Mouse (Mus musculus): ENCODE measurements around the gene Pgp.

Pgp gene

GRCm38 (mm10) chr17:24461580-24461979, 8.6 kb upstream of the Pgp start:
- DNase-seq (ENCODE audit: low spot score): no peak

DNA sequence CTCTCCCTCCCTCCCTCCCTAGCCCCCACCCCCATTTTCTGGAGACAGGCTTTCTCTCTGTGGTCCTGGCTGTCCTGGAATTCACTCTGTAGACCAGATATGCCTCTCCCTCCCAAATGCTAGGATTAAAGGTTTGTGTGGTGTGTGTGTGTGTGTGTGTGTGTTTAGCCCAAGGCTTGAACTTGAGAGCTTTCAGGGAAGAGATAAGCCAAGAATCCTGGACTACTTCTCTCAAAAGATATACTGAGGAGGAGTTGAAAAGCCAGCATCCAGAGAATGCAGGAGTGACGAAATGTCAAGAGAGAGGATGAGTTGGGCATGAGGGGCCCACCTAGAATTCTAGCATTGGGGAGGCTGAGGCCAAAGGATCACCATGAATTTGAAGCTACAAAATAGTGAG, 7.3 kb upstream of the Pgp start:
- DNase-seq (ENCODE audit: low spot score): no peak

DNA sequence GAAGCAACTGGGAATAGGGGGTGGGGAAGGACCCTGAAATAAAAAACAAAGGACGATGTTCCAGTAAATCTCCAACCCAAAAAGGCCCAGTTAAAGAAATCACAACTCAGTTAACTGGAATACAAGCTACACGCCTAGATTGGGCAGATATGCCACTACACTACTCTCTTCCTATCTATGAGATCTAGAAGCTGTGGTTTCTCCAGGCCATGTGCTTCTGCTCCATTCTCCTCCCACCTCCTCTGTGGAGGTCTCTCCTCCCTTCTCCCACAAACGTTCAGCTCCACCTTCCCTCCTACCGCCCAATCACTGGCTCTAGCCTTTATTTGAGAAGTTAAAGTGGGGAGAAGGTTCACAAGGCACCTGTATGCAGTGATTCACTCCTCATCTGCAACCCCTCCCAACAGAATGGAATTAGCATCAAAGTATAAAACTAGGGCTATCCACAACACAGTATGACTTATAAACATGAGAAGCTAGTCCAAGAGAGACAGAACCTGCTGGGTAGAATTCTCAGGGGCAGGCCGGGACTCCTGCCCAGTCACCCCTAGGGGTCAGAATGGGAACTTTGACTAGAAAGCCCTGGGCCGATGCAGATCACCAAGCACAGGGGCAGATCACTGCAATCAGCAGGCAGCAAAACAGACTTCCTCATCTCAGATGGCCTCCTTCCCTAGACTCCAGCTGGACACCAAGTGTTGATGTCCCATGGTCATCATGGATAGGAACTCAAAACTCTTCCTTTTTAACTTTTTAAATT, 6.6 kb upstream of the Pgp start:
- no peak for DNase-seq (ENCODE audit: low spot score)

- no peak for DNase-seq (ENCODE audit: low spot score)
Observed at GRCm38 (mm10) chr17:24468636-24469246, 1.5 kb upstream of the Pgp start.

DNA sequence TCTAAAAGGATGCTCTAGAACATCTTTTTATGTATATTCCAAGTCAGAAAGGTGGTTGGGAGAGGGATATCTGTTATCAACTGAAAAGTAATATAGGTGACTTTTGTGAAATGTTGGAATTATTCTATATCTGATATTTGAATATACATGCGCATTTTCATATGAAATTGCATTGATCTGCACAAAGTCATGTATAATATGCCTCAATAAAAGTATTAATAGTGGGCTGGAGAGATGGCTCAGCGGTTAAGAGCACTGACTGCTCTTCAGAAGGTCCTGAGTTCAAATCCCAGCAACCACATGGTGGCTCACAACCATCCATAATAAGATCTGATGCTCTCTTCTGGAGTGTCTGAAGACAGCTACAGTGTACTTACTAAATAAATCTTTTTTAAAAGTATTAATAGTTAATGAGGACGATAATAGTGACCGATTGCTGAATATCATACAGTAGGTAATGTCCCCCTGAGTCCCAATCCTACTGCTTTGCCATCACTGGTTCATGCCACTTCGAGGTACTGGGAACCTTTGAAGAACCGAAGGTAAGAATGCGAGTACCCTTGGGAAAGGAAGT, 769 bp upstream of the Pgp start:
- no peak for DNase-seq (ENCODE audit: low spot score)

GRCm38 (mm10) chr17:24470701-24471527, 722 bp downstream of the Pgp start:
- no peak for DNase-seq (ENCODE audit: low spot score)

- DNase-seq (ENCODE audit: low spot score): peak; percentile 74
Observed at GRCm38 (mm10) chr17:24472512-24472911, 2.3 kb downstream of the Pgp start.

DNA sequence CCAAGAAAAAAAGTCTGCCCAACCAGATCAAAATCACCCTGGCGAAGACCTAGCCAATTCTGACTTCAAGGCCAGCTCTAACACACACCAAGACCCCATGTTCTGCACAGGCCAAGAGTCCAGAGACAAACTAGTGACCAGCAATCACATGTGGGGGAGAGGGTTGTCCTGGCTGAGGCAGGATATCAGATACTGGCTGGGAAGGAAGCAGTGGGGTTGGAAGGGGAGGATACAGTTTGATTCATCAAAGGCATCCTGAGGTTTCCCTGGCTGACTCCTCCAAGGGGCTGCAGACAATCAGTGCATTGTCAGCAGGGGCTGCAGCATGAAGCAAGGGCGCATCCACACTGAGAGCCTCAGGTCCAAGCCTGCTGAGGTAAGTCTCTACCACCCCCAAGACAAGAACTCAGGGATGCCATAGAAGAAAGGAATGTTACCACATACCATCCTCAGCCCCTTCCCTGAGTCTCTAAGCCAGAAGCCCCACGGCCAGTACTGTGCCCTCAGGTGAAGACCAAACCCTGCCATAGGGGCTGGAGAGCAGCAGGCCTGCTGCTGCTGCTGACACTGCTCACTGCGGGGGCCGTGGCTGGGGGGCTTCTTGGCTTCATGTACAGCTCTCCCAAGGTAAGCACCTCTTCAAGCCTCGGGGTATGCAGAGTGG, 3.6 kb downstream of the Pgp start, which contains the start of gene Bricd5:
Gene Bricd5, plus strand, starts transcription at position 273 of the 664 bp plus-strand sequence.
- no peak for DNase-seq (ENCODE audit: low spot score)

DNA sequence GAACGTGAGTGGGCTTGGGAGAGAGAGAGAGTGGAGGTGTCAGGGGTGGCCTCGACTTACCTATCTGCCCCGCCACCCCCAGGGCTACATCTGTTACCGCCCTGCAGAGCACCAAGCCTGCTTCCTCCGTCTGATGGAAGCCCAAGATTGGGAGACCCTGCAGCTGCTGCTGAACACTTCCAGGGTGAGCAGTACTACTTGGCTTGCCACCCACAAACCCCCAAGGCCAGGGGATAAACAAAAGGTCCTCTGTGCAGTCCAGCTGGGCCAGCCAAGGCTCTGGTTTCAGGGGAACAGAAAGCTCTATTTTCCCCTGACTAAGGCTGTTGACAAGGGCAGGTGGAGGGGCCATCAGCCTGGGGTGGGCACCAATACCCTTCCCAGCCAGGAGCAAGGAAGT, 4.4 kb downstream of the Pgp start:
- DNase-seq (ENCODE audit: low spot score): no peak

DNA sequence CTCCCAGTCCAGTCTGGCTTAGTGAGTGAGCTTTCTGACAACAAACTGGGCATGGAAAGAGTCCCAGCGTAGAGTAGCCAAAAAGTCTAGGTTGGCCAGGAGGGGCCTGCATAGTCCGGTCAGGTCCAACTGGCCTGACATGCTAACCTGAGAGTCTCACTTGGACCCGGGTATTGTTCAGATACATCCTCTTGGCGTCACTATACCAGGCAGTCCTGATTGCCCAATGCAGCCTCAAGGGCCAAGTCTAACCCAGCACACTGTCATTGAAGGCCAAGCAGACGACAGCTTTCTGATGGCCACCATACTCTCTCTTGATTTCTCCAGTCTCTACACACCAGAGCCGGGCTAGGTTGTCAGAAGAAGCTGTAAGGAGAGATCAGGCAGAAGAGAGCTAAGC, 5.4 kb downstream of the Pgp start:
- DNase-seq (ENCODE audit: low spot score): no peak

GRCm38 (mm10) chr17:24476022-24476776, 6.0 kb downstream of the Pgp start:
- DNase-seq (ENCODE audit: low spot score): no peak

DNA sequence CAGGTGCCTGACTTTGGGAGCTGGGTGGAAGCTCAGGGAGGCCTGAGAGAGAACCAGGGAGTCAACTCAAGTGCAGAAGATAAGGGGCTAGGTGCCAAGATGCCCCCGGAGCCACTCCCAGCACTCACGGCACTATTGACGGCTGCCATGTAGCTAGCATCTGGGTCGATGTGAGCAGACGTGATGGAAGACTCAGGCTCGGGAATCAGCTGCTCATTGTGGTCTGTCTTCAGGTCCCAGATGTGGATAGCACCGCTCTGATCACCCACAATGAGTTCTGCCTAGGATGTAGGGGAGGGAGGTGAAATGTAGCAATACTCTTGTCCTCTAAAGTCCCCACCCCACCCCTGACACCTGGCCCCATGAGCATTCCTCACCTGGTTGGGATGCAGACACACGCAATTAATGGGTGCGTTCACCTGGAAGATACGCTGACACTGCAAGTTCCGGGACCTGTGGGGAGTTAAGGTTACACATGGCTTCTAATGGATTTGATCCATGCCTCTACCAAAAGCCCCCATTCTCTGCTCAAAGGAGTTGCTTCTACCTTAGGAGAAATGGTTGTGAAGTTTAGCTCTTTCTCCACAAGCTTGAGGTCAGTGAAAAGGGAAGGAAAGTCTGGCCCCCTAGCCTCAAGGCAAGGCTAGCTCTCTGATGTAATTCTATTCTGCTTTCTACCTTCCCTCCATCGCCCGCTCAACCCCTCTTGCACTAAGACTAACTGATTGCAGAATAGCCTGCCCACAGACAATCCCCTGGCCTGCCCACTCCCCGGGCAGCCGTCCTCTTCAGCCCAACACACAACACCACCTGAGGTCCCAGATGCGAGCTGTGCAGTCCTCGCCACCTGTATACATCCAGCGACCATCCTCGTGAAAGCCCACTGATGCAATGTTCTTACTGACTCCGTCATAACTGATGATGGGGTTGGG, 7.1 kb downstream of the Pgp start:
- DNase-seq (ENCODE audit: low spot score): no peak

GRCm38 (mm10) chr17:24477985-24478600, 7.9 kb downstream of the Pgp start:
- no peak for DNase-seq (ENCODE audit: low spot score)

DNA sequence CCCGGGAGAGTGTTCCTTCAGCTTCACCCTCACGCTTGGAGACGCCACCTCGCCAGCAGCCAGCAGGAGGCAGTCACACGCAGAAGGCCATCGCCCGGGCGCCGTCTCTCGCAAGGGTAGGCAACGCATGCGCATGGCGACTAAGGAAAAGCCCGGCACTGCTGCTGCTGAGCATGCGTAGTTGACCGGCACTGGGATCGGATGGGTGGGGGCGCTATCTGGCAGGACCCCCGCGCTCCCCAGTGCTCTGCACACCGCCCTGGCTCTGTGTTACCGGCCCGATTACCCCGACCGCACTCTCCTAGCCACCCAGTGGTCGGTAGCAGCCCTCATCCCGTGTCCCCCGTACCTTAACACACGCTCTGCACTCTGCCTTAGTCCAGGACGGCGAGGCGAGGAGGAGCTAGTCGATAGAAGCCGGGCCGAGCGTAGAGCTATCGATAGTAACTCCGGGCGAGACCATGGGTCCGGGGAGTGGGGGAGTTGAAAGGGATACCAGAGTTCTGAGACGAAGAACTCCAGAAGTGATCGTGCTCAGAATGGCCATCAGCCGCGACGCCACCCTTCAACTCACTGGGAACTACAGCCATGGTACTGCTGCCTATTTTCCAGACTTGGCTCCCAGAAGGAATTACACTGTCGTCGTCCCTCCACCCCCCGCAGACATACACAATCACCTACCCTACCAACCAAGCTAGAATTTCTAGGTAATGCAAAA, 8.6 kb downstream of the Pgp start, which contains the start of gene Mlst8:
Gene Mlst8, minus strand, starts transcription at position 416 of the 718 bp plus-strand sequence.
- peak; percentile 97 for DNase-seq (ENCODE audit: low spot score)

GRCm38 (mm10) chr17:24479431-24479830, 9.2 kb downstream of the Pgp start:
- DNase-seq (ENCODE audit: low spot score): no peak

GRCm38 (mm10) chr17:24480201-24480826, 10.1 kb downstream of the Pgp start:
- DNase-seq (ENCODE audit: low spot score): no peak

GRCm38 (mm10) chr17:24481027-24481815, 11.0 kb downstream of the Pgp start:
- no peak for DNase-seq (ENCODE audit: low spot score)

DNA sequence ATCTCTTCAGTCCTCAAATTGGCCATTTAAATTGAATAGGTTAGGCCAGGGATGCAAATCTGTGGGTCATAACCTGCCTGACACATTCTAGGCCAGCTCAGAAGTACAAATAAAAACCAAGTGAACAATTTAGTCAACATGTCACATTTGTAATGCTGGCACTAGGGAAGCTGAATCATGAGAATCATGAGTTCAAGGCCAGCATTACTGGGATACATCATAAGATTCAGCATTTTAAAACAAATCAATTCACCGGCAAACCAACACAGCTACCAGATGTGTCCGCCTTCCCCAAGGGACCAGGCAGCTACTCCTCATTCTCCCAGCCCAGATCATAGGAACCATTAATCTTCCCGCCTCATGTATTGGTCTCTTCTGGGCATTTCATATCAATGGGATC, 13.3 kb downstream of the Pgp start:
- DNase-seq (ENCODE audit: low spot score): no peak

Data from urinary bladder, postnatal 14 days (tissue).